Mouse (Mus musculus) thymus, adult 2 months (tissue): ENCODE results near the gene Ciao2b.

Experiments
- CTCF ChIP-seq: fragments of 200-500 bp; IDR thresholded peaks from 2 replicates; pipeline ENCODE4 v1.5.1; 2012; ENCODE audit warnings: mild to moderate bottlenecking, control low read depth, low read length, moderate library complexity, borderline replicate concordance; ENCODE audit not compliant: control insufficient read depth, poor library complexity, insufficient read depth; ENCODE audit errors: extremely low read depth
- POLR2A ChIP-seq: fragments of 200-500 bp; IDR thresholded peaks from 2 replicates; pipeline ENCODE4 v1.6.1; 2012; ENCODE audit warnings: mild to moderate bottlenecking, low read length, control low read depth, moderate library complexity; ENCODE audit not compliant: control insufficient read depth, poor library complexity, insufficient read depth; ENCODE audit errors: extremely low read depth

- TF ChIP-seq CTCF = no peak
- no peak for TF ChIP-seq POLR2A
Observed at GRCm38 (mm10) chr8:104628402-104628801, 13.4 kb downstream of the Ciao2b start.
